ENCODE assay signal across 21 mouse cellular contexts in genomic region chr6:128002104-128002503, GRCm38 (mm10).
DNase-seq lines count a peak whose midpoint lies in the region; ATAC-seq and TF ChIP-seq lines count a peak whose summit lies in the region.
"Had no signal": no experiment of that assay in that cellular context is flagged by ENCODE, and none has a peak within 500 bp of the region (broad histone marks: within the 10 kb centered on the region; RNA-seq: fewer than 3 reads in every experiment).

No protein-coding gene starts in this region.

- no peak overlapping the region for H3K4me3 ChIP-seq in heart, embryonic 14.5 days (ENCODE audit: control insufficient read depth in 1 of 2, insufficient read depth in 1 of 2, low read depth in 1 of 2, low read length in 2 of 2)
- no peak overlapping the region for H3K4me3 ChIP-seq in embryonic facial prominence, embryonic 10.5 days
- H3K4me3 ChIP-seq in embryonic facial prominence, embryonic 14.5 days (ENCODE audit: low read depth, low read length): no peak overlapping the region
- H3K4me3 ChIP-seq in limb, embryonic 13.5 days: no peak overlapping the region
- H3K4me3 ChIP-seq in thymus, adult 2 months (ENCODE audit: control insufficient read depth, insufficient read depth, low read length): no peak overlapping the region
- H3K4me3 ChIP-seq: left cerebral cortex, adult 2 months; limb, embryonic 15.5 days; liver, embryonic 15.5 days; midbrain, embryonic 13.5 days had no signal

- 73% methylated on average over 10 of the region's 10 CpGs for WGBS in heart, embryonic 14.5 days
- 71% methylated on average over 10 of the region's 10 CpGs for WGBS in embryonic facial prominence, embryonic 10.5 days
- WGBS in embryonic facial prominence, embryonic 14.5 days: 34% methylated on average over 10 of the region's 10 CpGs
- 44% methylated on average over 10 of the region's 10 CpGs for WGBS in limb, embryonic 13.5 days
- 69% methylated on average over 10 of the region's 10 CpGs for WGBS in thymus, adult 2 months

- DNase-seq in heart, adult 9 months (ENCODE audit: low spot score in 2 of 2): no peak
- DNase-seq in embryonic facial prominence, embryonic 10.5 days (ENCODE audit: low spot score): no peak
- DNase-seq in embryonic facial prominence, embryonic 14.5 days (ENCODE audit: low spot score): no peak
- DNase-seq in spleen, postnatal 14 days (ENCODE audit: low spot score in 2 of 2): no peak
- no peak for DNase-seq in thymus, adult 2 months
- no peak for DNase-seq in MN1 (ENCODE audit: low spot score)
- DNase-seq: adrenal gland, adult 2 months; B cell, adult 2 months; cerebellum, adult 8-10 months; heart, postnatal 14 days; kidney, adult 8-10 months; kidney, postnatal 14 days; spleen, adult 18-20 months; thymus, postnatal 25 days had no signal

- TF ChIP-seq CTCF in thymus, adult 2 months (IDR thresholded peaks at IDR 0.05; ENCODE audit: borderline replicate concordance, control insufficient read depth, extremely low read depth, insufficient read depth, low read length, poor library complexity): no peak

- no peak for ATAC-seq in heart, embryonic 14.5 days (ENCODE audit: insufficient number of reproducible peaks, insufficient read depth, low FRiP score, low read depth)
- no peak for ATAC-seq in embryonic facial prominence, embryonic 14.5 days (ENCODE audit: low read depth)
- ATAC-seq in limb, embryonic 13.5 days (ENCODE audit: low FRiP score, low read depth): no peak
- ATAC-seq: hindbrain, embryonic 16.5 days; midbrain, embryonic 13.5 days had no signal

- H3K9me3 ChIP-seq in heart, embryonic 14.5 days (ENCODE audit: control insufficient read depth, low read length): no peaks in the 10 kb centered on the region
- H3K9me3 ChIP-seq in embryonic facial prominence, embryonic 10.5 days: no peaks in the 10 kb centered on the region
- H3K9me3 ChIP-seq in embryonic facial prominence, embryonic 14.5 days (ENCODE audit: control insufficient read depth, low read length): no peaks in the 10 kb centered on the region
- H3K9me3 ChIP-seq in limb, embryonic 13.5 days: no peaks in the 10 kb centered on the region
- H3K9me3 ChIP-seq: limb, embryonic 15.5 days; liver, embryonic 15.5 days; midbrain, embryonic 13.5 days had no signal

- H3K36me3 ChIP-seq in heart, embryonic 14.5 days (ENCODE audit: control insufficient read depth, insufficient read depth, low read length): peaks cover 8% of the 10 kb centered on the region; the same call in 1 of the 2 replicates
- peaks cover 12% of the 10 kb centered on the region for H3K36me3 ChIP-seq in embryonic facial prominence, embryonic 10.5 days (replicated peaks)
- peaks cover 9% of the 10 kb centered on the region; the same call in 1 of the 2 replicates for H3K36me3 ChIP-seq in embryonic facial prominence, embryonic 14.5 days (ENCODE audit: control insufficient read depth, insufficient read depth, low read length)
- H3K36me3 ChIP-seq in limb, embryonic 13.5 days: peaks cover 3% of the 10 kb centered on the region
- H3K36me3 ChIP-seq in thymus, adult 2 months (ENCODE audit: control insufficient read depth, insufficient read depth, low read length): no peaks in the 10 kb centered on the region
- H3K36me3 ChIP-seq: limb, embryonic 15.5 days; liver, embryonic 15.5 days; midbrain, embryonic 13.5 days had no signal

- no peak overlapping the region for H3K4me2 ChIP-seq in heart, embryonic 14.5 days (ENCODE audit: low read length)
- no peak overlapping the region for H3K4me2 ChIP-seq in embryonic facial prominence, embryonic 14.5 days (ENCODE audit: low read depth, low read length)
- no peak overlapping the region for H3K4me2 ChIP-seq in limb, embryonic 13.5 days (replicated peaks)
- H3K4me2 ChIP-seq: limb, embryonic 15.5 days; liver, embryonic 15.5 days; midbrain, embryonic 13.5 days had no signal

- TF ChIP-seq POLR2A in thymus, adult 2 months (IDR thresholded peaks at IDR 0.05; ENCODE audit: control insufficient read depth, extremely low read depth, insufficient read depth, low read length, poor library complexity): no peak

- H3K27me3 ChIP-seq in heart, embryonic 14.5 days (ENCODE audit: control insufficient read depth, insufficient read depth, low read length): no peaks in the 10 kb centered on the region
- no peaks in the 10 kb centered on the region for H3K27me3 ChIP-seq in embryonic facial prominence, embryonic 10.5 days (replicated peaks; ENCODE audit: low read depth, poor library complexity, severe bottlenecking)
- H3K27me3 ChIP-seq in embryonic facial prominence, embryonic 14.5 days (replicated peaks; ENCODE audit: control insufficient read depth, insufficient read depth, low read length): no peaks in the 10 kb centered on the region
- no peaks in the 10 kb centered on the region for H3K27me3 ChIP-seq in limb, embryonic 13.5 days
- no peaks in the 10 kb centered on the region for H3K27me3 ChIP-seq in thymus, adult 2 months (ENCODE audit: control insufficient read depth, insufficient read depth, low read length)
- H3K27me3 ChIP-seq: limb, embryonic 15.5 days; liver, embryonic 15.5 days; midbrain, embryonic 13.5 days had no signal

- H3K27ac ChIP-seq in heart, embryonic 14.5 days (replicated peaks in 1 of 2; ENCODE audit: control insufficient read depth in 1 of 2, insufficient read depth in 1 of 2, low read depth in 2 of 2, low read length in 2 of 2): no peak overlapping the region
- peak overlapping the region; percentile 45 for H3K27ac ChIP-seq in embryonic facial prominence, embryonic 10.5 days (replicated peaks)
- peak overlapping the region; percentile 25; the same call in 1 of the 2 replicates for H3K27ac ChIP-seq in embryonic facial prominence, embryonic 14.5 days (replicated peaks; ENCODE audit: low read depth, low read length)
- H3K27ac ChIP-seq in limb, embryonic 13.5 days: no peak overlapping the region
- no peak overlapping the region for H3K27ac ChIP-seq in thymus, adult 2 months (ENCODE audit: control insufficient read depth, insufficient read depth, low read length)
- H3K27ac ChIP-seq: left cerebral cortex, adult 2 months; limb, embryonic 15.5 days; liver, embryonic 15.5 days; midbrain, embryonic 13.5 days had no signal

- peaks cover 35 to 53% of the 10 kb centered on the region in 2 experiments for H3K4me1 ChIP-seq in heart, embryonic 14.5 days (ENCODE audit: control insufficient read depth in 2 of 2, insufficient read depth in 2 of 2, low read length in 2 of 2)
- H3K4me1 ChIP-seq in embryonic facial prominence, embryonic 10.5 days: peaks cover 45% of the 10 kb centered on the region
- H3K4me1 ChIP-seq in embryonic facial prominence, embryonic 14.5 days (ENCODE audit: control insufficient read depth, insufficient read depth, low read length): peaks cover 39% of the 10 kb centered on the region
- H3K4me1 ChIP-seq in limb, embryonic 13.5 days: peaks cover 38% of the 10 kb centered on the region
- peaks cover 41% of the 10 kb centered on the region for H3K4me1 ChIP-seq in thymus, adult 2 months (replicated peaks; ENCODE audit: control insufficient read depth, insufficient read depth, low read length)

- H3K9ac ChIP-seq in heart, embryonic 14.5 days (ENCODE audit: low read length): 0 out of 2 replicates have a peak overlapping the region, but pooled peaks have one; percentile 34
- H3K9ac ChIP-seq in embryonic facial prominence, embryonic 14.5 days (ENCODE audit: low read depth, low read length): no peak overlapping the region
- H3K9ac ChIP-seq in limb, embryonic 13.5 days: peak overlapping the region; percentile 40
- H3K9ac ChIP-seq: limb, embryonic 15.5 days; liver, embryonic 15.5 days; midbrain, embryonic 13.5 days had no signal

Comparison
In these comparisons a context has a peak if more than half of its experiments do, and no peak if none do; other contexts are left out.
1. H3K27ac ChIP-seq: peak in embryonic facial prominence, embryonic 10.5 days (single experiment) and embryonic facial prominence, embryonic 14.5 days (single experiment); none in heart, embryonic 14.5 days (0 of 2), limb, embryonic 13.5 days (single experiment) and thymus, adult 2 months (single experiment).